Mouse (Mus musculus) left cerebral cortex, postnatal 25 days (tissue): ENCODE measurements around the gene Ano8. TPM values are rescaled to one million over a fixed set of nuclear protein-coding genes. Genes with fewer than 3 reads are reported as not detected.
"Not testable (repeated sequence)": the region's sequence is repeated elsewhere in the genome, so short reads cannot be mapped to it uniquely, and the experiment has no call there.

ENCODE experiments used
- DNase-seq, 2 experiments: peaks; one replicate each; pipeline ENCODE4 v3.0.0; 2022; ENCODE audit warnings: low spot score in 2 of 2, mixed read lengths in 1 of 2
- intact Hi-C: fragments of 180-260 bp; cut with DNase I; formaldehyde crosslinking; loops from one replicate; pipeline ENCODE4 v1.15.1; 2025
- total RNA-seq, 2 experiments: library from RNA; stranded (reverse); gene quantifications; 2 replicates each; pipeline ENCODE4 v1.2.3; 2021

Ano8 gene
- total RNA-seq = 10 to 100 TPM; 59.9 to 60.9 TPM

DNA sequence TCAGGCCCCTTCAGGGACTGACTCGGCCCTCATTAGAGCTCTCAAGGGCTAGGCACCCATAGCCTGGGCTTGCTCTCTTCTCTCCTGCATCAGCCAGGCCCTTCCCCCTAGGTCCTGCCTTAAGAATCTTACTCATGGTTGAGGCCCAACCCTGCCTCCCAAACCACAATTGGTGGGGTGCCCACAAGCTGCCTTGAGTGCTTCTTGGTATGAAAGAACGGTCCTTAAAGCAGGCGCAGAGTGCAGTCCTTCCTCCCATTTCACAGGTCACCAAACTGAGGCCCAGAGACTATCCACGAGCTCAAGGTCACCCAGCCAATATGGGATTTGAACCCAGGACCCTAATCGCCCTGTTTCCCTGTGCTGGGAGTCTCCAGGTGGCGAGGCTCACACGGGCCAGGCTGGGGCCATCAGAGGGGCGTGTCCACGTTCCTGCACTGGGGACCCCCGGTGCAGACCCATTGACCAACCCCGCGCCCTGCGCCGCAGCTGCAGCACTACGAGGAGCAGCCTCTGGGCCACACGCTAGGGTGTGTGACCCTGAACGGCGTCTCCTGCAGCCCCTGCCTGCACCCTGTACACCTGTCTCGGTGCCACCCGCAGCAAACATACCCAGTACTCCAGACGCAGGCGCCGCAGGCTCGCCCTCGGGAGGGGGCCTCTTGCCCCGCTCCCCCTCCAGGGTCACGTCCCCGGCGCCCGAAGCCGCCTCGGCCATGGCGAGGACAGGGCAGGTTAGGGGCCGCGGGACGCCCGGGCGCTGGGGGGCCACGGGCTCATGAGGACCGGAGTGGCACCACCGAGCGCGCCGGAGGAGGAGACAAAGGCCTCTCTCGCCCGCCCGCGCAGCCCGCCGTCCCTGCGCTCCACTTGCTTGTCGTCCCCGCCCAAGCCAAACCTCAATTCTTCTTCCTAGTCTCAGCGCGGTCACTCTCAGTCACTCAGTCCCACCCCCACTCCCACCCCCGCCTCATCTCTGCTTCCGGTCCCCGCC, at the start of gene Ano8:
Gene Ano8 (minus strand): TSS at position 822 of the 994 bp plus-strand sequence.
- intact Hi-C loops = loop anchor here (1.0 kb wide), 1 partner anchor 8 kb away; no protein-coding TSS in a partner anchor
- peak; percentile 89 to 93 for DNase-seq

GRCm38 (mm10) chr8:71534263-71534810, 48.6 kb upstream of the Ano8 start:
- DNase-seq = no peak
- intact Hi-C loops = no loop called here

GRCm38 (mm10) chr8:71530735-71531467, 45.1 kb upstream of the Ano8 start:
- peak in 1 of 2 experiments; percentile 34 for DNase-seq

GRCm38 (mm10) chr8:71528362-71529073, 42.8 kb upstream of the Ano8 start:
- intact Hi-C loops = no loop called here

More at GRCm38 (mm10) chr8:71530735-71531467, 45.1 kb upstream of the Ano8 start:
- intact Hi-C loops = not testable (repeated sequence)

DNA sequence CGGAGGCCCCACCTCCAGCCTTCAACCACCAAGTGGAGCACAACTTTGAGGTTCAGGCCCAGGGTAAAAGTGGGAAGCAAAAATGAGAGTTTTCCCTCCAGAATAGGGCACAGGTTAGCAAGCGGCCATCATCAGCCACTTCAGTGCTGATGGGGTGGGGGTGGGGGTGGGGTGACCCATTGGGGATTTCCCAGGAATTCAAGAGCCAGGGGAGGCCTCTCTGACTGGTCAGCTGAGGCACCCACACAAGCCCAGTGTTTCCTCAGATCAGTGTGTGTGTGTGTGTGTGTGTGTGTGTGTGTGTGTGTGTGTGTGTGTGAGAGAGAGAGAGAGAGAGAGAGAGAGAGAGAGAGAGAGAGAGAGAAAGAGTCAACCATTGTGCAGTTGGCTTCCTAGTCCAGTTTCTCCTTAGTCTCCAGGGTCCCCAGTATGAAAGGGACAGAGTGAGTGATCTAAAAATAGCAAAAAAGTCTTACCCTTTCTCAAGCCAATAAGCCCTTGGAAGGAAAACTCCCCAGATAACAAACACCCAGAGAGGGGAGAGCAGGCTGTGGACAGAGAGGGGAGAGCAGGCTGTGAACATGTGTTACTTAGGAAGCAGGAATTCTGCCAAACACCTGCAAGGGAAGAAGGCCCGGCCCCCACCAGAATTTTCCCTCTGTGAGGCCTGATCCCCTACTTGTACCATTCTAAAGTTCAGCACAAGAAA, 41.6 kb upstream of the Ano8 start:
- DNase-seq = no peak
- intact Hi-C loops = no loop called here

More at GRCm38 (mm10) chr8:71528362-71529073, 42.8 kb upstream of the Ano8 start:
- no peak for DNase-seq

DNA sequence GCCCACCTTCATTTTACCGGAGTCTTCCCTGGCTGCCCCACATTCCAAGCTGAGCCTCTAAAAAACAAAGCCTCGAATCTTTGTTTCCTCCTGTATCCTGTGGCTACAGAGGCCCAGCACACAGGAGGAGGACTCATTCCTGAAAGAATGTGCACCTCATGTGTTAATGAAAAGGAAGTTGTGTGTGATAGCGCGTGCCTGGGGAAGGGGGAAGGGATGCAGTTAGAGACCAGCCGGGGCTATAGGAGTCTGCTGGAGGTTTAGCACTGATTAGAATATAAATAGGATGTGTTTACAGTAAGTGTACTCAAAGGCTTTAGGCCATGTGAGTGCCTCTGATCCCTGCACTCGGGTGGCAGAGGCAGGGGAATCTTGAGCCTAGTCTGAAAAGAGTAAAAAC, 40.5 kb upstream of the Ano8 start:
- intact Hi-C loops = no loop called here
- DNase-seq = no peak

DNA sequence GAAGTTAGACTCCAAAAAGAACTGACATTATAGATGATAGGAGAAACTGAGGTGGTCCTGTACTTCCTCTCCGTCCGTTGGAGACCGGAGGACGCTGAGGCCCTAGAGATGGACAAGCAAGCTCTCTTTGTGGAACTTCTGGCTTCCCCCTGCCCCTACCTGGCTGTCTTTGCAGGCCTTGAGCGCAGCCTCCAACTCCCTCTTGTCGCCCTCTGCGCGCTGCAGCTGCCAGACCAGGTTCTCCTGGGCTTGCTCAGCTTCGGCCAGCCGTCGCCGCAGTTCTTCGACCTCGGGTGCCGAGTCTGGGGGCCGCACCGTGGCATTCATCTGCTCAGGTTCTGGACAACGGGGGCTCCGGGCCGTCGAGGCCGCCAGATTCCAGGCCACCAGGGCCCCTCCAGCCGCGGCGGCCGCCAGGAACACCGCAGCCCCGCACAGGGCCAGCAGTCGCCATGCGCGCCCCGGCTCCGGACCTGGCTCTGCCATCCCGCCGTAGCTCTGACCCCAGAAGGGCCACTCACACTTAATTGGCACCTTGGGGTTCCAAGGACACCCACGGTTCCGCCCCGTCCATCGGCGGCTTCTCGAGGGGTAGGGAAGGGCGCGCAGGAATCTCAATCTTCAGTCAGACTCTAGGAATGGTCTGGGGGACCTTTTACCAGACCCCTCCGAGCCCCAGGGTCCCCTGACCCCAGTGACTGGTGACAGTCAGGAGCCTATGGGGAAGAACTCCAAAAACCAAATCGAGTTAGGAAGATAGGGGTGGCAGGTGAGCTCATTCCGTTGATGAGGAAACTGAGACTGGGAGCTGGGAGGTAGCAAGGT, 39.7 kb upstream of the Ano8 start, which contains the start of gene Ccdc194:
Gene Ccdc194 (minus strand): TSS at position 486 of the 825 bp plus-strand sequence.
- intact Hi-C loops = no loop called here
- no peak for DNase-seq

DNA sequence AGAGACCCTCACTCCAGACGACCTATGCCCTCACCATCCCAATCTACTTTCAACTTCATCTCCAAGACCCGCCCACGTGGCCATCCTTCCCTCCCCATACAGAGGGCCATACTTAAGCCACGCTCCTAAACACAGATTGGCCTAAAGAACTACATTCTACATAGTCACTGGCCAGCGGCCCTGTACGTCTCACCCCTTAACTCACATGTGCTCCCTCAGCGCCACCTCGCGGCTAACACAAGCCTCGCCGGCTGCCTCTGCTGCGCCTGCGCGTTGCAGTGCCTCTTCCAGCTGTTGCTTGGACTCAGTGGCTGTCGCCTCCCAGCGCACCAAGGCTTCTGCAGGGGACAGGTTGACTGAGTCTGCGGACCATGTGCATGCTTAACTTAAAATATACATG, 35.9 kb upstream of the Ano8 start:
- intact Hi-C loops = loop anchor here (1.0 to 2.0 kb wide), 2 partner anchors 25 to 81 kb away; no protein-coding TSS in a partner anchor
- DNase-seq = peak; percentile 81 to 89

GRCm38 (mm10) chr8:71519037-71519825, 33.5 kb upstream of the Ano8 start:
- intact Hi-C loops, DNase-seq: not testable (repeated sequence)

DNA sequence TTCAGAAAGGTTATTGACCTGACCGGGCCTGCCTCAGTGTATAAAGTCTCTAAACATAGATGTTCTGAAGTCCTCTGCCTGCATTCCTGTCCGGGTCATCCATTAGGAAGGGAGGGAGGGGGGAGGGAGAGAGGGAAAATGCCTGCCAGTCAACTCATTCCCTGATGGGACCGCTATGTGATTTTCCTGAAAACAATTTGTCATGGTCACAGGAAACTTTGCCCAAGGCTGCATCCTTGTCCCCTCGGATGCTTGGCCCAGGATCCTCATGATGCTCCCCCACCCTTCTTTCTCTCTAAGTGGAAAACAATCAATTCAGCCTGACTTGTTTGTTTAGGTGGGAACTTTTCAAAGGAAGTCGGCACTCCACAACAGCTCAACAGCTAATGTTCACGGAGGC, 31.0 kb upstream of the Ano8 start:
- no peak for DNase-seq
- intact Hi-C loops = no loop called here

GRCm38 (mm10) chr8:71515043-71515442, 29.3 kb upstream of the Ano8 start:
- intact Hi-C loops = no loop called here
- DNase-seq = no peak

GRCm38 (mm10) chr8:71513018-71513754, 27.4 kb upstream of the Ano8 start:
- intact Hi-C loops = no loop called here
- DNase-seq = no peak

DNA sequence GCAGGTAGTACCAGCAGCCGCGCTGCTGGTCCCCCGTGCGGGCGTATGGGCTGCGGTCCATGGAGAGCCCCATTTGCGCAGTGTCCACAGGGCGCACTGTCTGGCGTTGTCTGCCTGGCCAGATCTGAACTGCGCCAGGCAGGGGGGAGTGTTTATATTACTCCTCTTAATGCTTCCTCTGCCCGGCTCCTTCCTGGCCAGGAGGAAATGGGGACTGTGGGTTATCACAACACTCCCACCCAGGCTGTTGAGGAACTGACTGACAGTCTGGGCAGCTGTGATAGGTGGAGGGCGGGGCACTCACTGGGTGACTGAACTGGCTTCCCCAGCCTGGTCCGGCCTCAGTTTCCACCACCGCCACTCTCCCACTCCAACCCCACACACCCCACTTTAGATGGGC, 25.9 kb upstream of the Ano8 start, which contains the start of gene Plvap:
Gene Plvap (minus strand): TSS at position 109 of the 400 bp plus-strand sequence.
- intact Hi-C loops = no loop called here
- no peak for DNase-seq

- intact Hi-C loops = no loop called here
- no peak for DNase-seq
Measured at GRCm38 (mm10) chr8:71509316-71509715, 23.6 kb upstream of the Ano8 start.

DNA sequence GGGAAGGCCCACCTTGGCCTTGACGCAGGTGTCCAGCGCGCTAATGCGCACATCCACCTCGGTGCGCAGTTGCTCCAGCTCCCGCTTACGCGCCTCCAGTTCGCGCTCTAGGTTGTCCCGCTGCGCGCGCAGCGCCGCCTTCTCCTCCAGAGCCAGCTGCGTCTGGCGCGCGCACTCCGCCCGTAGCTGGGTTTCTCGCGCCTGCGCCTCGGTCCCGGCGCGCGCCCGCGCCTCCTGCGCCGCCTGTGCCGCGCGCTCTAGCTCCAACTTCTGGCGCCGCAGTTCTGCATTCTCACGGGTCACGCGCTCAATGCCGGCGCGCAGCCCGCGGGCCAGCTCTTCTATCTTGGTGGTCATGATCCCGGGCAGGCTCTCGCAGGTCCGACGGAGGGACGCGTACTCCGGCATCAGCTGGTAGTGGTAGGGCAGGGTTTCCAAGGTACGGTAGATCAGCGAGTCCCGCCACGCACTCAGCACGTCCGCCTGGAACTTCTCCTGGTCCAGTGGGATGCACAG, 21.9 kb upstream of the Ano8 start:
- DNase-seq = peak; percentile 88 to 89
- intact Hi-C loops = no loop called here

DNA sequence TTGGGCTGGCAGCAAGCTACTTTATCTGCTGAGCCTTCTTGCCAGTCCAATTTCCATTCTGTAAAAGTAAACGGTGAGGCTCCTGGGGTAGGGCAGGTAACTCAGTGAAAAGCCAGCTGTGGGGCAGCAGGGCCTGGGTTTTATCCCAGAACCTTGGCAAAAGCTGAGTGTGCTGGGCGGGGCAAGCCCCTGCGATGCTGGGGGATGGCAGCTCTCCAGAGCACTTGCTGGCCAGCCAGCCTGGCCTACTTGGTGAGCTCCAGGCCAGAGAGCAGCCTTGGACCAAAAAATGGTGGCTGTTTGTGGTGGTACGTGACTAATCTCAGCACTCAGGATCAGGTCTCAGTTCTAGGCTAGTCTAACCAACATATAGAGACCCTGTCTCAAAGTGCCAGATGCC, 20.2 kb upstream of the Ano8 start:
- intact Hi-C loops = no loop called here
- no peak for DNase-seq
